Mouse (Mus musculus) stomach, postnatal 0 days (tissue): ENCODE results near the gene Grm7.

Experiments used
- CTCF ChIP-seq: IDR thresholded peaks from 2 replicates; pipeline ENCODE4 v1.5.1; 2016; ENCODE audit warnings: antibody characterized with exemption, low read depth, mild to moderate bottlenecking, moderate library complexity
- EP300 ChIP-seq: optimal IDR thresholded peaks from 2 replicates; pipeline ENCODE3; 2016; ENCODE audit warnings: antibody characterized with exemption

DNA sequence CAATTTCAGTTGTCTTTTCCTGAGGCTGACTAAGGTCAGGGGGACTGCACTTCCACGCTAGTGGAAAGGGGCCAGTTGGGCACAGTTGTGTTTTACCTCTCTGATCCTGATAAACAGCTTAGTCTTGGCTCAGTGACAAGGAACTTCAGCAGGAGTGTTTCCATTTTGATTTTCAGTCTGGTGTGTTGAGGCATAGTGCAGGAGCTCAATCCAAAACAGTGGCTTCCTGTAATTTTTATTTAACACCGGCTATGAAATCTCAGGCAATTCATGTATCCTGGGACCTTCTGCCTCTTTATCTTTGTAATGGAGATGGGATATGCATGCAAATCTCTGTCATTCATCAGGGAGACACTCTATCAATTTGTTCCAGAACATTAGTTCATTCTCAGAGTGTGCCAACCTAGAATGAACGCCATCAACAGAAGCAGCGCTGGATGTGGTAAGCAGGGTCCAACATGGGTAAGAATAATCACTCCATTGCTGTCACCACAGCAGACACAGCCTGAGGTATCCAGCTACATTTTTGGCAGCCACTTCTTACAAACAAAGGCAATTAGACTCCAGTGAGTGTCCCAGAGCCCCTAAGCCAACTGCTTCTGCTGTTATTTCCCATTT lies 926.2 kb downstream of the Grm7 start:
- TF ChIP-seq EP300 (no peak), CTCF (no peak)
